Mouse (Mus musculus) olfactory bulb, adult 2 months (tissue): Measurements from ENCODE around the gene Unc13c. TPM values are rescaled to one million over a fixed set of nuclear protein-coding genes. Genes with fewer than 3 reads are reported as not detected.

Experiments
- H3K27ac ChIP-seq: fragments of 200-500 bp; 2 replicates; pipeline ENCODE4 v1.5.1; 2012; ENCODE audit warnings: low read depth, low read length; ENCODE audit not compliant: insufficient read depth
- H3K4me1 ChIP-seq: fragments of 200-500 bp; 2 replicates; pipeline ENCODE4 v1.6.1; 2012; ENCODE audit warnings: low read length; ENCODE audit not compliant: control insufficient read depth, insufficient read depth
- H3K4me3 ChIP-seq: fragments of 200-500 bp; 2 replicates; pipeline ENCODE4 v1.5.1; 2012; ENCODE audit warnings: mild to moderate bottlenecking, low read depth, low read length, moderate library complexity; ENCODE audit not compliant: insufficient read depth
- CTCF ChIP-seq: fragments of 200-500 bp; IDR thresholded peaks from 2 replicates; pipeline ENCODE4 v1.5.1; 2012; ENCODE audit warnings: low read depth, mild to moderate bottlenecking, low read length, moderate library complexity; ENCODE audit not compliant: insufficient read depth
- POLR2A ChIP-seq: fragments of 200-500 bp; IDR thresholded peaks from 2 replicates; pipeline ENCODE4 v1.6.1; 2012; ENCODE audit warnings: mild to moderate bottlenecking, low read depth, low read length, moderate library complexity; ENCODE audit not compliant: insufficient read depth
- WGBS: fragments of 180-500 bp; shearing (Covaris S2); methylation state at CpG from one replicate; pipeline ENCODE4 v1.1.7; 2018; 5-methylcytosine and 5-hydroxymethylcytosine counted together
- polyA plus RNA-seq: library from polyadenylated mRNA; stranded (reverse); fragments of >200 nt; gene quantifications from 2 replicates; pipeline ENCODE4 v1.2.4, GENCODE M21; 2012; ENCODE audit warnings: low replicate concordance; ENCODE audit not compliant: missing spikeins, insufficient read depth, insufficient read length

The Unc13c gene
- polyA plus RNA-seq, 1 experiment, result not detected

DNA sequence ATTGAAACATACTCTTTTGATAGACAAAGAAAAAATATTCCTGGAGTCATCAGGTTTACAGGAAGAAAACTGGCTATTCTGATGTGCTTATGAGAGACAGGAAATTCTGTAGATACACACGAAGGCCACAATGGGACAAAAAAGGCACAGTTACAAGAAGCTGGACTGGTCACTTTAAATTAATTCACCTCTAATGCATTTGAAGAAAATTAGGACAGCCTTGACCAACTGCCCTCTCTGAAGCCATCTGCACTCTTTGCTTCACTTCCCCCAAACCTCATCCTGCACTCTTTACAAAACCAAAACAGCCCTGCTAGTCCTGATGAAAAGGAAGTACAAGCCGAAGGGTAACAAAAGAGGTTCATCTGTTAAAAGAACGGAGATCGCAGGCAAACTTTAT lies 194.2 kb downstream of the Unc13c start:
- Histone ChIP-seq H3K27ac (no peak overlapping the region), H3K4me3 (no peak overlapping the region), H3K4me1 (no peaks in the 10 kb centered on the region)
- 60% methylated on average over 4 of the region's 4 CpGs for WGBS
- TF ChIP-seq POLR2A (no peak), CTCF (no peak)

DNA sequence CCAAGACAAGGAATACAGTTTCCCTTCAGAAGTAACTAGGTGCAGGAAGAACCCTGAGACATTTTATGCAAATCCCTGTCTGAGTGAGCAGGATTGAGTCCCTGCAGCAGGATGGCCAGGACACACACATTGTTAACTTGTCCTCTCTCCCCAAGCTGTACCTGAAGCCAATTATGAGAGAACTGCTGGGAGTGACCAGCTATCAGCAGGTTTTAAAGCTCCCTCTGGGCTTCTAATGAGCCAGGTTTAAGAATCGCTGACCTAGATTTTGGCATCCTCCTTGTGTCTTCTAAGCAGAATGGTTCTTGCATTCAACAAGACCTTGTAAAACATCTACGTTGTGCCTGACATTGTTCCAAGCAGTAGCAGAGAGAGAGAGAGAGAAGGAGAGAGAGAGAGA lies 213.6 kb downstream of the Unc13c start:
- 52% methylated on average over 2 of the region's 2 CpGs for WGBS

DNA sequence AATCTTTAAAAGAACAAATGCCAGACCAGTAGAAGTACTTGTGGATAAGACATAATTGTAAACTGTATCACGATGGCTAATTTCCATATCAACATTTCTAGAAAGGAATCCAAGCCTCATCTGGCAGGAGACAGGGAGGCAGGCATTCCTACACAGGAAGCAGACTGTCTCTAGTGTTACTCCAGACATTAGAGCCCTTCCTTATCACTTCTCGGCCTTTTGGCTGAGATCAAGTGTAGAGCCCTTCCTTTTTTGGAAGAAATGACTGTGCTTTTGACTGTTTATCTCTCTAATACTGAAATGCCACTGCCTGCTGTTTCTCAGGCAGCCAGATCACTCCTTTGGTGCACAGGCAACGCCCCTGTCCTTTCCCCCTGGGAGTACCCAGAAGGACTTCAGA lies 215.3 kb downstream of the Unc13c start:
- no peak for TF ChIP-seq POLR2A
- TF ChIP-seq CTCF, result no peak
- no peak overlapping the region for H3K27ac ChIP-seq
- no peak overlapping the region for H3K4me3 ChIP-seq
- H3K4me1 ChIP-seq, result no peaks in the 10 kb centered on the region
- 78% methylated on average over 3 of the region's 3 CpGs for WGBS

More for the DNA sequence above, 213.6 kb downstream of the Unc13c start:
- Histone ChIP-seq H3K4me3 (no peak overlapping the region), H3K27ac (no peak overlapping the region), H3K4me1 (no peaks in the 10 kb centered on the region)
- TF ChIP-seq CTCF (no peak), POLR2A (no peak)

DNA sequence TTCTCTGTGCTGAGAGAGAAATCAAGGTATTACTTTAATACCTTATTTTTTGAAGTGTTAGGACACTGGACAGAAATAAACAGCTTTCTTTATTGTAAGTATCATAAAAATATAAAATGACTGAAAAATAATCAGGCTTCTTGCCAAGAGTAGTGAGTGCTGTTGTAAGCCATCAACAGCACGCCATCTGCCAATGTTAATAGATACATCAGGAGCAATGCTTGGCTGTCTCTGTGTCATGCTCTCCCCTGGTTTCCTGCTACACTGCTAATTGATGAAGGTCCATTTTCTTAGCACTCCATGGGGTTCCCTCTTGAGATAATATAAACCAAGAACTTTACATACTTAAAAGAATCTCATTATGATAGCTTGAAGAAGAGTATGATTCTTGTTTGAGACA lies 217.4 kb downstream of the Unc13c start:
- 93% methylated on average over 1 of the region's 1 CpGs for WGBS

DNA sequence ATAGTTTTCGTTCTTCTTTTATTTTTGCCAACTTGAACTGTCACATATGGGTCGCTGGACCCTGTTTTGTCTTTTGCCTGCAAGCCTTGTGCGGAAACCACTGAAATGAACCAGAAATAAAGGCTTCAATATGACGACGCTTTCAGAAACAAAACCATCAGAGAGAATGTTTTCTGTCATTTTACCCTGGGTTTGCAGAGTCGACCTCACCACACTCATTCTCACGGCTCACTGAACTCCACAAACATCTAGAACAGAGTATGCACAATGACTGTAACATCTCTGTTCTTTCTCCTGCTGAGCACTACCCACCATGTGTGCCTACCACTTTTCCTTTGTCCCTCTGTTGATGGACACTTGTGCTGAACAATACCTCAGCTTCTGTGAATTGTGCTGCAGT lies 234.3 kb downstream of the Unc13c start:
- no peak overlapping the region for H3K27ac ChIP-seq
- WGBS, result 82% methylated on average over 7 of the region's 7 CpGs
- H3K4me3 ChIP-seq, result no peak overlapping the region
- no peaks in the 10 kb centered on the region for H3K4me1 ChIP-seq
- TF ChIP-seq CTCF (no peak), POLR2A (no peak)

More for the DNA sequence above, 217.4 kb downstream of the Unc13c start:
- H3K4me1 ChIP-seq, result no peaks in the 10 kb centered on the region
- no peak overlapping the region for H3K4me3 ChIP-seq
- no peak overlapping the region for H3K27ac ChIP-seq
- TF ChIP-seq CTCF (no peak), POLR2A (no peak)

GRCm38 (mm10) chr9:73725717-73726662 lies 242.8 kb downstream of the Unc13c start:
- TF ChIP-seq POLR2A (no peak), CTCF (no peak)
- Histone ChIP-seq H3K27ac (no peak overlapping the region), H3K4me3 (no peak overlapping the region), H3K4me1 (no peaks in the 10 kb centered on the region)
- 58% methylated on average over 6 of the region's 6 CpGs for WGBS

DNA sequence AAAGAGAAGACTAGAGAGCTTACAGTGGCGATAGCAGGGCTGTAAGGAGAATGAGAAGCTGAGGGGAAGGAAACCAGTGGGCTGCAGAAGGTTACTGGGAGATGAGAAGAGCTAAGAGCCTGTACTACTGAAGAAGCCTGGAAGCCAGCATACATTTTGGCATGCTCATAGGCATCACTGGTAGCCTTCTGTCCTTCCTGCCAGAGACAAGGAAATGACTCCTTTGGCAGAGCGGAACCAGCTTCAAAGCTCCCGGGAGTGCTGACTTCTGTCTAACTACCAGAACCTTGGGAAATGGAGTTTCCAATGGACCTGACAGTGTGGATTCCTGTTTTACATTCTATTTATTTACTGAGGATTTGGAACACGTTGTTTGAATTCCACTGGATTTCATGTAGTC lies 244.0 kb downstream of the Unc13c start:
- Histone ChIP-seq H3K4me1 (no peaks in the 10 kb centered on the region), H3K4me3 (no peak overlapping the region), H3K27ac (no peak overlapping the region)
- WGBS, result 89% methylated on average over 4 of the region's 4 CpGs
- TF ChIP-seq POLR2A, result no peak
- TF ChIP-seq CTCF, result no peak

GRCm38 (mm10) chr9:73713508-73713907 lies 255.3 kb downstream of the Unc13c start:
- 61% methylated on average over 4 of the region's 4 CpGs for WGBS
- Histone ChIP-seq H3K4me3 (no peak overlapping the region), H3K27ac (no peak overlapping the region), H3K4me1 (no peaks in the 10 kb centered on the region)
- no peak for TF ChIP-seq CTCF
- no peak for TF ChIP-seq POLR2A

DNA sequence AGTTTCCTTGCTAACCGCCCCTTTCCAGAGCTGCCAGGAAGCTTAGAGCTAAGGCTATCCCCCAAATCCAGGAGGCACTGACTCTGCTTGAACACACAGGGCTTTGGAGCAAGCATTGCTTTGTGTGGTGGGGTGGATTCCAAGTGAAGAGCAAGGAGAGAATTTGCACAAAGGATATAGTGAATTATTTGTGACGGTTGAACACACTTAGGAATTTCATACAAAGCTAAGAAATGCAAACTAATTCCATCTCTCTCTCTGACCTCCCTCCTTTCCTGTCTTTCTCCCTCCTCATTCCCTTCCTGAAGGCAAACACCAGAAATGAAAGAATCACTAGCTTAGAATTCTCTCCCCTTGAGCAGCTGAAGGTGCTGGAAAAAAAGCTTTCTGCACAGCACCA lies 271.7 kb downstream of the Unc13c start:
- 79% methylated on average over 2 of the region's 2 CpGs for WGBS
- Histone ChIP-seq H3K27ac (no peak overlapping the region), H3K4me3 (no peak overlapping the region), H3K4me1 (no peaks in the 10 kb centered on the region)
- TF ChIP-seq CTCF (no peak), POLR2A (no peak)
